Mouse (Mus musculus): ENCODE data around the gene Heatr6. TPM values are rescaled to one million over a fixed set of nuclear protein-coding genes. Genes with fewer than 3 reads are reported as not detected.

Gene Heatr6
- polyA plus RNA-seq, 1 experiment from 2014 or later = 14.7 TPM

- ATAC-seq (ENCODE audit: insufficient number of reproducible peaks, insufficient read depth, low FRiP score, low read depth) = no peak
- H3K4me1 ChIP-seq (ENCODE audit: control insufficient read depth in 2 of 2, insufficient read depth in 2 of 2, low read length in 2 of 2) = no peaks in the 10 kb centered on the region
- H3K36me3 ChIP-seq (ENCODE audit: control insufficient read depth, insufficient read depth, low read length) = no peaks in the 10 kb centered on the region
Observed at GRCm38 (mm10) chr11:83720766-83721165, 32.7 kb upstream of the Heatr6 start.

GRCm38 (mm10) chr11:83728757-83729432 lies 24.6 kb upstream of the Heatr6 start:
- 50% methylated on average over 3 of the region's 3 CpGs for WGBS
- Histone ChIP-seq H3K9me3 (ENCODE audit: control insufficient read depth, low read length) (peaks cover 3% of the 10 kb centered on the region), H3K4me2 (ENCODE audit: low read length) (no peak overlapping the region), H3K9ac (ENCODE audit: low read length) (no peak overlapping the region), H3K27me3 (ENCODE audit: control insufficient read depth, insufficient read depth, low read length) (no peaks in the 10 kb centered on the region), H3K4me1 (ENCODE audit: control insufficient read depth in 2 of 2, insufficient read depth in 2 of 2, low read length in 2 of 2) (no peaks in the 10 kb centered on the region), H3K36me3 (ENCODE audit: control insufficient read depth, insufficient read depth, low read length) (no peaks in the 10 kb centered on the region), H3K27ac (replicated peaks in 1 of 2; ENCODE audit: control insufficient read depth in 1 of 2, insufficient read depth in 1 of 2, low read depth in 2 of 2, low read length in 2 of 2) (no peak overlapping the region), H3K4me3 (ENCODE audit: control insufficient read depth in 1 of 2, insufficient read depth in 1 of 2, low read depth in 1 of 2, low read length in 2 of 2) (no peak overlapping the region)
- ATAC-seq (ENCODE audit: insufficient number of reproducible peaks, insufficient read depth, low FRiP score, low read depth) = no peak

More at GRCm38 (mm10) chr11:83720766-83721165, 32.7 kb upstream of the Heatr6 start:
- no peak overlapping the region for H3K27ac ChIP-seq (replicated peaks in 1 of 2; ENCODE audit: control insufficient read depth in 1 of 2, insufficient read depth in 1 of 2, low read depth in 2 of 2, low read length in 2 of 2)
- H3K4me2 ChIP-seq (ENCODE audit: low read length) = no peak overlapping the region
- no peak overlapping the region for H3K4me3 ChIP-seq (ENCODE audit: control insufficient read depth in 1 of 2, insufficient read depth in 1 of 2, low read depth in 1 of 2, low read length in 2 of 2)
- H3K9ac ChIP-seq (ENCODE audit: low read length) = no peak overlapping the region
- 0 out of 2 replicates have a peak, but pooled peaks cover 5% of the 10 kb centered on the region for H3K27me3 ChIP-seq (ENCODE audit: control insufficient read depth, insufficient read depth, low read length)
- no peaks in the 10 kb centered on the region for H3K9me3 ChIP-seq (ENCODE audit: control insufficient read depth, low read length)

GRCm38 (mm10) chr11:83731116-83731515 lies 22.4 kb upstream of the Heatr6 start:
- Histone ChIP-seq H3K4me3 (ENCODE audit: control insufficient read depth in 1 of 2, insufficient read depth in 1 of 2, low read depth in 1 of 2, low read length in 2 of 2) (no peak overlapping the region), H3K9me3 (ENCODE audit: control insufficient read depth, low read length) (peaks cover 4% of the 10 kb centered on the region), H3K9ac (ENCODE audit: low read length) (no peak overlapping the region), H3K4me1 (ENCODE audit: control insufficient read depth in 2 of 2, insufficient read depth in 2 of 2, low read length in 2 of 2) (no peaks in the 10 kb centered on the region), H3K36me3 (ENCODE audit: control insufficient read depth, insufficient read depth, low read length) (no peaks in the 10 kb centered on the region), H3K27me3 (ENCODE audit: control insufficient read depth, insufficient read depth, low read length) (no peaks in the 10 kb centered on the region), H3K27ac (replicated peaks in 1 of 2; ENCODE audit: control insufficient read depth in 1 of 2, insufficient read depth in 1 of 2, low read depth in 2 of 2, low read length in 2 of 2) (no peak overlapping the region), H3K4me2 (ENCODE audit: low read length) (no peak overlapping the region)
- no peak for ATAC-seq (ENCODE audit: insufficient number of reproducible peaks, insufficient read depth, low FRiP score, low read depth)
- 67% methylated on average over 1 of the region's 1 CpGs for WGBS

GRCm38 (mm10) chr11:83733071-83733640 lies 20.3 kb upstream of the Heatr6 start:
- Histone ChIP-seq H3K4me2 (ENCODE audit: low read length) (no peak overlapping the region), H3K4me1 (ENCODE audit: control insufficient read depth in 2 of 2, insufficient read depth in 2 of 2, low read length in 2 of 2) (no peaks in the 10 kb centered on the region), H3K9ac (ENCODE audit: low read length) (no peak overlapping the region), H3K27ac (replicated peaks in 1 of 2; ENCODE audit: control insufficient read depth in 1 of 2, insufficient read depth in 1 of 2, low read depth in 2 of 2, low read length in 2 of 2) (no peak overlapping the region), H3K9me3 (ENCODE audit: control insufficient read depth, low read length) (peaks cover 4% of the 10 kb centered on the region), H3K27me3 (ENCODE audit: control insufficient read depth, insufficient read depth, low read length) (peaks cover 5% of the 10 kb centered on the region; the same call in 1 of the 2 replicates), H3K4me3 (ENCODE audit: control insufficient read depth in 1 of 2, insufficient read depth in 1 of 2, low read depth in 1 of 2, low read length in 2 of 2) (no peak overlapping the region), H3K36me3 (ENCODE audit: control insufficient read depth, insufficient read depth, low read length) (no peaks in the 10 kb centered on the region)
- 72% methylated on average over 5 of the region's 5 CpGs for WGBS
- no peak for ATAC-seq (ENCODE audit: insufficient number of reproducible peaks, insufficient read depth, low FRiP score, low read depth)

- peaks cover 5% of the 10 kb centered on the region; the same call in 1 of the 2 replicates for H3K27me3 ChIP-seq (ENCODE audit: control insufficient read depth, insufficient read depth, low read length)
- H3K4me2 ChIP-seq (ENCODE audit: low read length) = no peak overlapping the region
- 65% methylated on average over 1 of the region's 1 CpGs for WGBS
- H3K27ac ChIP-seq (replicated peaks in 1 of 2; ENCODE audit: control insufficient read depth in 1 of 2, insufficient read depth in 1 of 2, low read depth in 2 of 2, low read length in 2 of 2) = no peak overlapping the region
- ATAC-seq (ENCODE audit: insufficient number of reproducible peaks, insufficient read depth, low FRiP score, low read depth) = no peak
- no peak overlapping the region for H3K4me3 ChIP-seq (ENCODE audit: control insufficient read depth in 1 of 2, insufficient read depth in 1 of 2, low read depth in 1 of 2, low read length in 2 of 2)
- H3K9me3 ChIP-seq (ENCODE audit: control insufficient read depth, low read length) = peaks cover 4% of the 10 kb centered on the region
- H3K36me3 ChIP-seq (ENCODE audit: control insufficient read depth, insufficient read depth, low read length) = no peaks in the 10 kb centered on the region
- no peaks in the 10 kb centered on the region for H3K4me1 ChIP-seq (ENCODE audit: control insufficient read depth in 2 of 2, insufficient read depth in 2 of 2, low read length in 2 of 2)
- H3K9ac ChIP-seq (ENCODE audit: low read length) = no peak overlapping the region
Observed at GRCm38 (mm10) chr11:83734215-83734614, 19.3 kb upstream of the Heatr6 start.

- Histone ChIP-seq H3K36me3 (ENCODE audit: control insufficient read depth, insufficient read depth, low read length) (no peaks in the 10 kb centered on the region), H3K4me2 (ENCODE audit: low read length) (no peak overlapping the region), H3K4me3 (ENCODE audit: control insufficient read depth in 1 of 2, insufficient read depth in 1 of 2, low read depth in 1 of 2, low read length in 2 of 2) (no peak overlapping the region), H3K9ac (ENCODE audit: low read length) (no peak overlapping the region), H3K27ac (replicated peaks in 1 of 2; ENCODE audit: control insufficient read depth in 1 of 2, insufficient read depth in 1 of 2, low read depth in 2 of 2, low read length in 2 of 2) (no peak overlapping the region), H3K9me3 (ENCODE audit: control insufficient read depth, low read length) (peaks cover 4% of the 10 kb centered on the region), H3K4me1 (ENCODE audit: control insufficient read depth in 2 of 2, insufficient read depth in 2 of 2, low read length in 2 of 2) (no peaks in the 10 kb centered on the region), H3K27me3 (ENCODE audit: control insufficient read depth, insufficient read depth, low read length) (peaks cover 8% of the 10 kb centered on the region; the same call in 1 of the 2 replicates)
- ATAC-seq (ENCODE audit: insufficient number of reproducible peaks, insufficient read depth, low FRiP score, low read depth) = no peak
- WGBS = 52% methylated on average over 2 of the region's 2 CpGs
Observed at GRCm38 (mm10) chr11:83735881-83736280, 17.6 kb upstream of the Heatr6 start.

- Histone ChIP-seq H3K27ac (replicated peaks in 1 of 2; ENCODE audit: control insufficient read depth in 1 of 2, insufficient read depth in 1 of 2, low read depth in 2 of 2, low read length in 2 of 2) (no peak overlapping the region), H3K27me3 (ENCODE audit: control insufficient read depth, insufficient read depth, low read length) (peaks cover 15% of the 10 kb centered on the region; the same call in 1 of the 2 replicates), H3K36me3 (ENCODE audit: control insufficient read depth, insufficient read depth, low read length) (no peaks in the 10 kb centered on the region), H3K4me2 (ENCODE audit: low read length) (no peak overlapping the region), H3K9me3 (ENCODE audit: control insufficient read depth, low read length) (peaks cover 4% of the 10 kb centered on the region), H3K9ac (ENCODE audit: low read length) (no peak overlapping the region), H3K4me1 (ENCODE audit: control insufficient read depth in 2 of 2, insufficient read depth in 2 of 2, low read length in 2 of 2) (no peaks in the 10 kb centered on the region), H3K4me3 (ENCODE audit: control insufficient read depth in 1 of 2, insufficient read depth in 1 of 2, low read depth in 1 of 2, low read length in 2 of 2) (no peak overlapping the region)
- ATAC-seq (ENCODE audit: insufficient number of reproducible peaks, insufficient read depth, low FRiP score, low read depth) = no peak
- WGBS = 75% methylated on average over 3 of the region's 3 CpGs
Observed at GRCm38 (mm10) chr11:83737109-83737558, 16.4 kb upstream of the Heatr6 start.
